Mouse (Mus musculus) liver, embryonic 12.5 days (tissue): ENCODE measurements at regions not wholly inside any gene's neighbourhood (a gene's known extent, or its start where the extent isn't known, plus 50 kb on each side); places are given as distances from the start of the nearest gene placed in this dataset.

ENCODE experiments used
- ATAC-seq: fragments of 200-750 bp; cut with Nextera tagmentation; 2 replicates; pipeline ENCODE4 v1.8.0; 2017; ENCODE audit warnings: moderate number of reproducible peaks, mild to moderate bottlenecking, moderate library complexity
- H3K27ac ChIP-seq: fragments of 300-500 bp; sonication (generic); 2 replicates; pipeline ENCODE4 v1.5.1; 2016; ENCODE audit warnings: mild to moderate bottlenecking
- H3K27me3 ChIP-seq: fragments of 300-500 bp; sonication (generic); replicated peaks from 2 replicates; pipeline ENCODE4 v1.6.1; 2016; ENCODE audit warnings: mild to moderate bottlenecking, moderate library complexity
- H3K36me3 ChIP-seq: fragments of 300-500 bp; sonication (generic); 2 replicates; pipeline ENCODE4 v1.6.1; 2016; ENCODE audit warnings: mild to moderate bottlenecking, moderate library complexity
- H3K4me1 ChIP-seq: fragments of 300-500 bp; sonication (generic); 2 replicates; pipeline ENCODE4 v1.6.1; 2016
- H3K4me2 ChIP-seq: fragments of 300-500 bp; sonication (generic); 2 replicates; pipeline ENCODE4 v1.6.1; 2016; ENCODE audit warnings: mild to moderate bottlenecking, moderate library complexity
- H3K4me3 ChIP-seq: fragments of 300-500 bp; sonication (generic); 2 replicates; pipeline ENCODE4 v1.5.1; 2016; ENCODE audit warnings: mild to moderate bottlenecking, moderate library complexity
- H3K9ac ChIP-seq: fragments of 300-500 bp; sonication (generic); 2 replicates; pipeline ENCODE4 v1.6.1; 2016; ENCODE audit warnings: mild to moderate bottlenecking, moderate library complexity
- H3K9me3 ChIP-seq: fragments of 300-500 bp; sonication (generic); replicated peaks from 2 replicates; pipeline ENCODE4 v1.6.1; 2016; ENCODE audit warnings: mild to moderate bottlenecking, moderate library complexity
- WGBS: fragments of 180-500 bp; shearing (Covaris S2); methylation state at CpG from one replicate; pipeline ENCODE4 v1.1.7; 2016; ENCODE audit not compliant: insufficient replicate concordance; 5-methylcytosine and 5-hydroxymethylcytosine counted together

DNA sequence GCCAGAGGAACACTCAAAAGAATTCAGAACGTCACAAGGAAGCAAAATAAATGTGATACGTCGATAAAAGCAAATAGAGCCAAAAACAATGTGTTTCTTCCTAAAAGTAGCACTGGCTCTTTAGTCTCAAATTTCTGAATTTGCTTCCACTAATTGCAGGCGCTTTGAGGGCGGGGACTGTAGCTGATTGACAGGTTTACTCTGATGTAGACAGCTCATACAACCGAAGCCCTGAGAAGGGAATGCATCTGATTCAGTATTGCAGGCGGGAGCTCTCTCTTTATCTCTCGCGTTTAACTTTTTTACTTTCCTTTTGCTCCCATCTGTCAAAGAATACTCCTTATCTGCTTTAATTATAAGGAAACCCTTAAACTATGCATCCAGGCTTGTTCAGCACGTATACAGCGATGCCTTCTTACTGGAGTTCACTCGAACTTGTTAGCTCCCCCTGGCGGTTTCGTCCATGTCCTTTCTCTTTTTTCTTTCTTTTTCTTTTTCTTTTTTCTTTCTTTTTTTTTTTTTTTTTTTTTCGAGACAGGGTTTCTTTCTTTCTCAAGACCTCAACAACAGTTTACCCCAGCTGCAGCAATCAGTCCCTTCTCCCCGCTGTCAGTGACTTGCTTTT lies 95.9 kb downstream of the Avpr1a start:
- no peak overlapping the region for H3K27ac ChIP-seq
- no peaks in the 10 kb centered on the region for H3K9me3 ChIP-seq
- H3K4me2 ChIP-seq = peak overlapping the region; percentile 44
- H3K36me3 ChIP-seq = no peaks in the 10 kb centered on the region
- no peak overlapping the region for H3K9ac ChIP-seq
- 22% methylated on average over 16 of the region's 16 CpGs for WGBS
- ATAC-seq = no peak
- H3K4me1 ChIP-seq = no peaks in the 10 kb centered on the region
- no peaks in the 10 kb centered on the region for H3K27me3 ChIP-seq
- no peak overlapping the region; the same call in 1 of the 2 replicates for H3K4me3 ChIP-seq

DNA sequence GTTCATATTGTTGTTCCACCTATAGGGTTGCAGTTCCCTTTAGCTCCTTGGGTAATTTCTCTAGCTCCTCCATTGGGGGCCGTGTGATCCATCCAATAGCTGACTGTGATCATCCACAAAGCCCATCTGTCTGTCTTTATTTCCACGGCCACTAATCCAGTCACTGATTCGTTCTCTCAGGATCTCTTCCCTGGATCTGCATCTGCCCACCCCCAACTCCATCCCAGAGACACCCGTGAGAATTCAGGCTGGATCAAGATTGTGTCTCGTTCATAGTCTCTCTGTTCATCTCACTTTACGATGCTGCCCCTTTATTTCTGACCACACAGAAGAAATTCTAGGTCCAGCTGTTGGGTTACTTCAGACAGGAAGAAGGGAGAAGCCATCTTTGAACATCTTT lies 96.7 kb downstream of the Avpr1a start:
- WGBS = 74% methylated on average over 6 of the region's 6 CpGs
- no peaks in the 10 kb centered on the region for H3K36me3 ChIP-seq
- H3K27ac ChIP-seq = no peak overlapping the region
- no peak overlapping the region for H3K4me3 ChIP-seq
- H3K27me3 ChIP-seq = no peaks in the 10 kb centered on the region
- no peaks in the 10 kb centered on the region for H3K4me1 ChIP-seq
- H3K9me3 ChIP-seq = no peaks in the 10 kb centered on the region
- no peak for ATAC-seq
- H3K4me2 ChIP-seq = no peak overlapping the region
- no peak overlapping the region for H3K9ac ChIP-seq

DNA sequence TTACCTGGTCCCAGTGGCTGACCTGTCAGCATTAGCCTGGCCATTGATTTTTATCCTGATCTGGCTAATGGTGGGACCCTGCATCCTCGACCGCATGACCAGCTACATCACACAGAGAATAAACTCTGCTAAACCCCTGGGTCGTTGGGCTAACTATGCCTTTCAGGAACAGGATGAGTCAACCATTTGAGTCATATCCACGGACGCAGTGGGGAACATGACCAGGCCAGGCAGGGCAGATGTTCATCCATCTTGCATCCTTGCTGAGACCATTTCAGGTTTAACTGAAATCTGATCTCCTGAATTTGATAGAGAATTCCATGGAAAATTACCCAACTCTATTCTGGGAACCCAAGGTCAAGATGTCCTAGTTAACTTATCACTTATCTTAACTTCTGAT lies 103.3 kb downstream of the Avpr1a start:
- Histone ChIP-seq H3K27ac (no peak overlapping the region), H3K27me3 (no peaks in the 10 kb centered on the region), H3K4me2 (no peak overlapping the region), H3K4me3 (no peak overlapping the region), H3K4me1 (no peaks in the 10 kb centered on the region), H3K9ac (no peak overlapping the region), H3K36me3 (no peaks in the 10 kb centered on the region), H3K9me3 (no peaks in the 10 kb centered on the region)
- no peak for ATAC-seq
- WGBS = 64% methylated on average over 5 of the region's 5 CpGs

DNA sequence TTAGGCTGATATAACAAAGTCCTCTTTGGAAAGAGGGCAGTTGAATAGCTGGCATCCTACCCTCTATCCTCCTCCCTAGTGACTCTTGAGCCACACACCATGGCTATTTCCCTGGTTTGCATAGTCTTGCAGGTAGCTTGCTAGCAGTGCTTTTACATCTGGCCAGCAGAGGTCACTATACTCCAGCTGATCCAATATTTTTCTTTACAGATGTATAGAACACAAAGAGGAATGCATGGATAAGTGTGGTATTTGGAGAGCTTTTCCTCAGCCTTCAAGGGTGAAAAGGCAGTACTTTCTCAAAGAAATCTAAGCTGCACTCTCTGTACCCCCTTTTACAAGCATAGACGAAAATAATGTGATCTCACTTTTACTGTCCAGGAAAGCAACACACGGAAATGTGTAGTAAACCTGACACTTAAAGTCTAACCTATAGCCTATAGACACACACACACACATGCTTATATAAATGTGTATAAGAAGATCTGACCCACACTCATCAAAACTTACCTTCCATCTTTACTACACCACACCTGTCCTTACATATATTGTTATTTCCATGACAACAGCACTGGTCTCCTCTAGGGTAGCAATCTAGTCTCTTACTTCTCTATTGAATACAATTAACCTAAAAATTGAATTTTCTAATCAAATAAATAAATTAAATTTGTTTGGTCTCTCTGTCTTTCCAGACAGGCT lies 105.0 kb downstream of the Avpr1a start:
- WGBS = 39% methylated on average over 2 of the region's 2 CpGs
- no peak overlapping the region for H3K27ac ChIP-seq
- H3K4me2 ChIP-seq = no peak overlapping the region
- no peak for ATAC-seq
- H3K4me3 ChIP-seq = no peak overlapping the region
- H3K9ac ChIP-seq = no peak overlapping the region
- no peaks in the 10 kb centered on the region for H3K27me3 ChIP-seq
- H3K9me3 ChIP-seq = no peaks in the 10 kb centered on the region
- H3K36me3 ChIP-seq = no peaks in the 10 kb centered on the region
- H3K4me1 ChIP-seq = no peaks in the 10 kb centered on the region

DNA sequence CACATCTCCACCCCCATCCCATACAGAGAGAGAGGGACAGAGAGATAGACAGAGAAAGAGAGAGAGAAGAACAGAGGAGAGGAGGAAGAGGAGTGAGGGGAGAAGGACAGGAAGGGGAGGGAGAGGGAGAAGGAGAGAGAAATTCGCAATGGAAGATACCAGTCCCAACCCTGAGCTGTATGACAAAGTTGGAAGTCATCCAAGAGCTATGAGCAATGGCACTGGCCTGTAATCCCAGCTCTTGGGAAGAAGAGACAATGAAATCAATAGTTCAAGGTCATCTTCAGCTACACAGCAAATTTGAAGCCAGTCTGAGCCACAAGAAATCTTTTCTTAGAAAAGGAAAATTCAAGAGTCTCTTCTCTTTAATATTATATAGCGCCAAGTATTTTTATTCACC lies 105.6 kb downstream of the Avpr1a start:
- 57% methylated on average over 2 of the region's 2 CpGs for WGBS
- Histone ChIP-seq H3K9ac (no peak overlapping the region), H3K27me3 (no peaks in the 10 kb centered on the region), H3K27ac (no peak overlapping the region), H3K36me3 (no peaks in the 10 kb centered on the region), H3K9me3 (no peaks in the 10 kb centered on the region), H3K4me1 (no peaks in the 10 kb centered on the region), H3K4me3 (no peak overlapping the region), H3K4me2 (no peak overlapping the region)
- no peak for ATAC-seq

DNA sequence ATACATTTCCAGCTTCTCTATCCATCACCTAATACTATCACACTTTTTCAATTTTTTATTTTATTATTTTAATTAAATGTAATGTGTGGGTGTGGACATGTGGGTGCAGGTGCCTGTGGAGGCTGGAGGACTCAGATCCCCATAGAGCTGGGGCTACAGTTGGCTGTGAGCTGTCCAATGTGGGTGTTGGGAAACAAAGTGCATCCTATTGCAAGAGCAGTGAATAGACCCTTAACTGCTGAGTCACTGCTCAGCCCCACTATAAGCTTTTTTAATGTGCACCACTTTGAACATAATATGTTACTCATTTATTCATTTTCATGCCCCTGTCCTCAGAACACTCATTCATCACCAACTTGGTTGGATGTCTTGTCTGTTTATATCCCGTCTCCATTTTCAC lies 110.4 kb downstream of the Avpr1a start:
- H3K9ac ChIP-seq = no peak overlapping the region
- 73% methylated on average over 1 of the region's 1 CpGs for WGBS
- H3K27me3 ChIP-seq = no peaks in the 10 kb centered on the region
- no peak for ATAC-seq
- no peak overlapping the region for H3K4me3 ChIP-seq
- H3K27ac ChIP-seq = no peak overlapping the region
- H3K9me3 ChIP-seq = no peaks in the 10 kb centered on the region
- no peaks in the 10 kb centered on the region for H3K4me1 ChIP-seq
- no peaks in the 10 kb centered on the region for H3K36me3 ChIP-seq
- H3K4me2 ChIP-seq = no peak overlapping the region

DNA sequence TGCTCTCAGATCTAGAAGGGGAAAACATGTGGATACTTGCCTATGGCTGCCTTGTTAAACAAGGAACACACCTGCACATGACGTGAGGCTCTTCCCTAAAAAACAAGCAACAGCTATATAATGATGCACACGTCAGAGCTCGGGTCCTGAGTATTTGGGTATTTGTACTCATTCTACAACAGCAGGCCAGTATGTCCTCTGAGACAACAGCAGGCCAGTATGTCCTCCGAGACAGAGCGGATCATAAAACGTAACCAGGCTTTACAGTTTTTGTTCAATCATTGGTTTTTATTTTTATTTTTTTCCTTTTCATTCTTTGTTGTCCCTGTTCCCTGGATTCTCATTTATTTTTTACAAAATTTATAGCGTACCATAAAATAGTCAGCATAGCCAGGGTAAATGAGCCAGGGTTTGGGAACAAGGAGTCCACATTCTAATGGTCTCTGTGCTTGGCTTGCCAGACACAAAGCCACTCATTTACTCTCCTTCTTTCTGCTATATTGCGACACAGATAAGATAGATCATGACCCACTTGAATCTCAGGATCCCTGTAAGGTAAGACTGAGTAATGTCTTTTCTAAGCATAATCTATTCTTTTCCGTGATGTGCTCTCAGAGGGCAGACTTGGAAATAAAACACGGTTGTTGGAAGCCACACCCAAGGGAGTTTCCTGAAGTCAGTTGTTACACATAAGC lies 111.8 kb downstream of the Avpr1a start:
- no peak for ATAC-seq

DNA sequence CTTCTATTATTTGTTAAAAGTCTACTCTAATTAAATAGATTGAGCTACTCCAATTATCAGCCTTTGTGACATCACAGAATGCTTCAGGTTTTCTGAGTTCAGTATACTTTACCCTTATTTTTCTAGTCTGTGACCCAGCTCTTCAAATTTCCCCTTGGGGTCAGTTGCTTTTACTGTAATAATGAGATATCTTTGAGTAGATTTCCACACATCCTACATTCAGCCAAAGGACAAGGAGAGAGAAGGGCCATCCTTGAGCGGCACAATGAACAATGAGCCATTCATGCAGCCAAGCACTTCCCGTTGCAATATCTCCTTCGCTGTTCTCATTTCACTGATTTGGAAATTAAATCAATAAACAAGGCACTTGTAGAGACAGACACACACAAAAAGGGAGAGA lies 113.6 kb downstream of the Avpr1a start:
- Histone ChIP-seq H3K27ac (no peak overlapping the region), H3K4me1 (no peaks in the 10 kb centered on the region), H3K9ac (no peak overlapping the region), H3K36me3 (no peaks in the 10 kb centered on the region), H3K27me3 (no peaks in the 10 kb centered on the region), H3K9me3 (no peaks in the 10 kb centered on the region), H3K4me2 (no peak overlapping the region), H3K4me3 (no peak overlapping the region)
- ATAC-seq = no peak
- WGBS = 62% methylated on average over 3 of the region's 3 CpGs

More for the DNA sequence above, 111.8 kb downstream of the Avpr1a start:
- no peaks in the 10 kb centered on the region for H3K36me3 ChIP-seq
- H3K27me3 ChIP-seq = no peaks in the 10 kb centered on the region
- no peaks in the 10 kb centered on the region for H3K9me3 ChIP-seq
- H3K4me3 ChIP-seq = no peak overlapping the region
- no peak overlapping the region for H3K4me2 ChIP-seq
- H3K9ac ChIP-seq = no peak overlapping the region
- H3K27ac ChIP-seq = no peak overlapping the region
- no peaks in the 10 kb centered on the region for H3K4me1 ChIP-seq
- WGBS = 73% methylated on average over 10 of the region's 10 CpGs

DNA sequence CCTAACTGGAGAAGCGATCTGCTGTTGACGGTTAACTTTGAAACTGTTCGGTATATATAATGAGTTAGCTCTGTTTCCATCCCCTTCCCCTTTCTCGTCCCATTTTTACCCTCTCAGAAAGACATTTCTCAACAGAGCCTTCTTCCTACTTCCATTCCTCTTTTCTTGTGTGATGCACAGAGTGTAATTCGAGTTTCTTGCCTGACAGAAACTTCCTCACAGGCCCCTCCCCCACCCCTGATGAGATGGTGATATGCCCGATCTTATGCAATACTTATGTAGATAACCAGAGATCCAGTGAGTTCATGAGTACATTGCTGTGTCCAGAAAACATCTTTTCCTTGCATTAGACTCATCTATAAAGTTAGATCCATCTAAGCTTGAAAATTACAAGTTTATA lies 114.2 kb downstream of the Avpr1a start:
- Histone ChIP-seq H3K4me2 (no peak overlapping the region), H3K4me1 (no peaks in the 10 kb centered on the region), H3K9me3 (no peaks in the 10 kb centered on the region), H3K27me3 (no peaks in the 10 kb centered on the region), H3K4me3 (no peak overlapping the region), H3K36me3 (no peaks in the 10 kb centered on the region), H3K9ac (no peak overlapping the region), H3K27ac (no peak overlapping the region)
- 44% methylated on average over 6 of the region's 6 CpGs for WGBS
- ATAC-seq = no peak

DNA sequence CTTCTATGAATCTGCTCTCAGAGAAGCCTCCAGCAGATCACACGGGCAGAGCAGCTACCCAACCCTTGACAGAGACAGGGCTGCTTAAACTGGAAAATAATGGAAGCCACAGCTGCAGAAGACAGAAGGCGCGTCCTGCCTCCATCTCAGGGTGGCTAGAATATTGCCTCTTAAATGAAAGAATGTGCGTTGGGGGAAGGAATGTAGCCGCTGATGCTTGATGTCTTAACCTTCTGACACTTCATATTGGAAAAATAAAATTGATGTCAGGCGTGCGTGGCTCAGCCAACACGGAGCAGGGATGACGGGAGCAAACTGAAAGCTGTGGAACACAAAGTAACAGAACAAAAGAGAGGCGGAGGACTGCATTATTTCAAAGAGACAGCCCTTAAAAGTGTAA lies 114.6 kb upstream of the Ppm1h start:
- no peak for ATAC-seq
- Histone ChIP-seq H3K9me3 (no peaks in the 10 kb centered on the region), H3K4me1 (no peaks in the 10 kb centered on the region), H3K36me3 (no peaks in the 10 kb centered on the region), H3K4me2 (no peak overlapping the region), H3K9ac (no peak overlapping the region), H3K27me3 (no peaks in the 10 kb centered on the region), H3K4me3 (no peak overlapping the region), H3K27ac (no peak overlapping the region)
- WGBS = 74% methylated on average over 10 of the region's 10 CpGs

DNA sequence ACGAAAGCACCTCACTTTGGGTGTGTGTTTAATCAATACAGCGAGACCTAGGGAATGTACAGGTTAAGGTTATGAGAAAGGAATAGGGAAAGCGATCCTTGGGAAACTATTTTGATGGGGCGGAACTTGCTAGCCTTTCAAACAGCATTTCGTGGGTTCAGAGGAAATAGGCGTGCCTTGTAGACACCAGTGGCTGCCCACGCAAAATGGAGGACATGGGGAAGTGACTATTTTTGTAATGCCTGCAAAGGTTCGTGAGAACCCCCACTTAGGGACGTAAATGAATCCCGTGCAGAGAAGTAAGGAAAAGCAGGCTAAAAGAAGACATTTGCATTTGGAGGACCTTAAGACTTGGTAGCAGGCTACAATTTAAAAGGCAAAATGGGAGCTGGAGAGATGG lies 114.1 kb upstream of the Ppm1h start:
- H3K4me2 ChIP-seq = no peak overlapping the region
- H3K9ac ChIP-seq = no peak overlapping the region
- ATAC-seq = no peak
- 62% methylated on average over 10 of the region's 10 CpGs for WGBS
- H3K9me3 ChIP-seq = no peaks in the 10 kb centered on the region
- no peak overlapping the region for H3K27ac ChIP-seq
- H3K36me3 ChIP-seq = no peaks in the 10 kb centered on the region
- no peaks in the 10 kb centered on the region for H3K27me3 ChIP-seq
- H3K4me3 ChIP-seq = no peak overlapping the region
- H3K4me1 ChIP-seq = no peaks in the 10 kb centered on the region

DNA sequence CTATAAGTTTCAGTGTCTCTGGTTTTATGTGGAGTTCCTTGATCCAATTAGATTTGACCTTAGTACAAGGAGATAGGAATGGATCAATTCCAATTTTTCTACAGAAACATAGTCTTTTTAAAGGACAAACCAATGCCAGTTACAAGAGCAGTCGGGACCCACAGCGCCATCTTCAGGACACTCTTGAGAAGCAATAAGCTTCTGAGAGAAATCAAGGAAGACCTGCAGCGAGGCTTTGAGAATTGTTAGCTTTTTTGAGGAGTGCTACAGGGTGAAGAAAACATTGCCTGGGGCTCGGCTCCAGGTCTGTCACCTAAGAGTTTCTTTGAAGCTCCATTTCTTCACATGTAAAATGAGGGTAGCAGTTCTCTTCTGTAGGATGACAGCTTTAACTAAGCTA lies 112.0 kb upstream of the Ppm1h start:
- Histone ChIP-seq H3K27ac (no peak overlapping the region), H3K9me3 (no peaks in the 10 kb centered on the region), H3K36me3 (no peaks in the 10 kb centered on the region), H3K4me1 (no peaks in the 10 kb centered on the region), H3K9ac (no peak overlapping the region), H3K27me3 (no peaks in the 10 kb centered on the region), H3K4me3 (no peak overlapping the region), H3K4me2 (no peak overlapping the region)
- ATAC-seq = no peak
- WGBS = 37% methylated on average over 4 of the region's 4 CpGs
